Mouse (Mus musculus): ENCODE data around the gene Draxin.

DNA sequence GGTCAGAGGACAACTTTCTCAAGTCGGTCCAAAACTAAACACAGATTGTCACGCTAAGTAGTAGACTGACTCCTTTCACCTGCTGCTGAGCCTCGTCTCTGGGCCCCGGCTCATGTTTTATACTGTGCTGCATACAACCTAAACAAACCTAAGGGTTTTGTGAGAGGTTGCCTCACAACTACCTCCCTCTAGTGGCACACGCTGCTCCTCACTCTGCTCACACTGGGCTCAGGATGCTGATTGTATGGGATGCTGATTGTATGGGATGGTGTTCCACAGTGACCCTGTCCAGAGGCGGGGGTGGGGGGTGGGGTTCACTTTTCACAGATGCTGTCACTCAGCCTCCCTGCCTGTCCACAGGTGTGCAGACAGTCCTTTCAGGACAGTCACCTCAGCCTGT, 51.3 kb downstream of the Draxin start:
- no peak for TF ChIP-seq CTCF (IDR thresholded peaks at IDR 0.05; ENCODE audit: control insufficient read depth, insufficient read depth, low read length)
- no peak for TF ChIP-seq POLR2A (IDR thresholded peaks at IDR 0.05; ENCODE audit: borderline replicate concordance, control insufficient read depth, low read depth, low read length)
